In the genomic region with DNA sequence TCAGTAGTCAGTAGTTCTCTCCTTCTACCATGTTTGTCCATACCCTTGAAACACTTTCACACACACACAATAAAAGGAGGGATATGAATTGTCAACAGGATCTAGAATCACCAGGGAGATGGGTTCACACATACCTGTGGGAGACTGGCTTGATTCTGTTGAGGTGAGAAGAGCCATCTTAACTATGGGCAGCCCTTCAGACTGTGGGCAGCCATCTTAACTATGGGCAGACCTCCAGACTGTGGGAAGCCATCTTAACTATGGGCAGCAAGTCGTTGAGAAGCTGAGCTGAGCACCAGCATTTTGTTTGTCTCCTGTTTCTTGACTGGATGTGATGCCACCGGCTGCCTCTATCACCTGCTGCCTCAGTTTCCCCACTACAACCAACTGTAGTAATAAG, we compare ENCODE assay signal across 15 mouse cellular contexts. TPM values are rescaled to one million over a fixed set of nuclear protein-coding genes. Genes with fewer than 3 reads are reported as not detected.
A peak's percentile ranks its signal among the peaks of the same experiment; 100 is the strongest.
DNase-seq lines count a peak whose midpoint lies in the region; ATAC-seq and TF ChIP-seq lines count a peak whose summit lies in the region.
"Had no signal": no experiment of that assay in that cellular context is flagged by ENCODE, and none has a peak within 500 bp of the region (broad histone marks: within the 10 kb centered on the region; RNA-seq: fewer than 3 reads in every experiment).

No protein-coding gene starts in this region.

- no peak for ATAC-seq in liver, embryonic 11.5 days (replicated peaks; ENCODE audit: low FRiP score)
- peak; percentile 53; the same call in 1 of the 2 replicates for ATAC-seq in neural tube, embryonic 15.5 days (ENCODE audit: low FRiP score)
- no peak for ATAC-seq in heart, embryonic 11.5 days (replicated peaks; ENCODE audit: insufficient number of reproducible peaks, low FRiP score, low TSS enrichment)
- ATAC-seq: activated CD4-positive, CD25-positive, alpha-beta regulatory T cell, adult 4 months had no signal

- no peak overlapping the region for H3K9ac ChIP-seq in liver, adult 2 months (ENCODE audit: low read depth, low read length)
- H3K9ac ChIP-seq in liver, embryonic 11.5 days (ENCODE audit: low read depth, low read length) = no peak overlapping the region
- no peak overlapping the region for H3K9ac ChIP-seq in neural tube, embryonic 15.5 days (replicated peaks)
- no peak overlapping the region for H3K9ac ChIP-seq in heart, embryonic 11.5 days (ENCODE audit: low read depth, low read length)
- H3K9ac ChIP-seq: lung, embryonic 14.5 days had no signal

- H3K79me2 ChIP-seq in liver, adult 2 months (ENCODE audit: control insufficient read depth, insufficient read depth, low read length) = no peaks in the 10 kb centered on the region

- H3K27me3 ChIP-seq in liver, adult 2 months (ENCODE audit: control insufficient read depth, insufficient read depth, low read length) = no peaks in the 10 kb centered on the region
- peaks cover 19% of the 10 kb centered on the region for H3K27me3 ChIP-seq in liver, embryonic 11.5 days (replicated peaks; ENCODE audit: control insufficient read depth, insufficient read depth, low read length)
- peaks cover 15% of the 10 kb centered on the region for H3K27me3 ChIP-seq in neural tube, embryonic 15.5 days (replicated peaks)
- H3K27me3 ChIP-seq in heart, embryonic 11.5 days (ENCODE audit: control insufficient read depth, insufficient read depth, low read length) = peaks cover 23% of the 10 kb centered on the region

- DNase-seq in cerebellum, postnatal 14 days = peak; percentile 42 to 59
- DNase-seq in cerebellum, adult 11 months = no peak
- DNase-seq in liver, adult 2 months (ENCODE audit: extremely low read depth, low read depth, low spot score) = peak; percentile 22
- no peak for DNase-seq in liver, embryonic 11.5 days (ENCODE audit: low spot score)
- DNase-seq in ZHBTc4 (ENCODE audit: low read depth, low spot score) = peak; percentile 78
- no peak for DNase-seq in yolk sac, embryonic 10.5 days (ENCODE audit: low spot score)
- DNase-seq: lung, embryonic 14.5 days; thymus, postnatal 14 days had no signal

- 72% methylated on average over 2 of the region's 2 CpGs for WGBS in liver, adult 2 months
- WGBS in liver, embryonic 11.5 days = 68% methylated on average over 2 of the region's 2 CpGs
- 66% methylated on average over 2 of the region's 2 CpGs for WGBS in neural tube, embryonic 15.5 days
- 67% methylated on average over 2 of the region's 2 CpGs for WGBS in heart, embryonic 11.5 days (ENCODE audit: insufficient replicate concordance)

- H3K4me3 ChIP-seq in liver, adult 2 months (ENCODE audit: insufficient read depth, low read depth, low read length) = no peak overlapping the region
- no peak overlapping the region for H3K4me3 ChIP-seq in liver, embryonic 11.5 days (ENCODE audit: low read depth, low read length)
- no peak overlapping the region for H3K4me3 ChIP-seq in neural tube, embryonic 15.5 days (replicated peaks)
- H3K4me3 ChIP-seq in heart, embryonic 11.5 days (ENCODE audit: low read depth, low read length) = no peak overlapping the region
- H3K4me3 ChIP-seq: heart, embryonic 10.5 days had no signal

- no peaks in the 10 kb centered on the region for H3K4me1 ChIP-seq in liver, adult 2 months (ENCODE audit: control insufficient read depth, insufficient read depth, low read length)
- no peaks in the 10 kb centered on the region for H3K4me1 ChIP-seq in liver, embryonic 11.5 days (replicated peaks; ENCODE audit: control insufficient read depth, insufficient read depth, low read length)
- H3K4me1 ChIP-seq in neural tube, embryonic 15.5 days = no peaks in the 10 kb centered on the region
- no peaks in the 10 kb centered on the region for H3K4me1 ChIP-seq in heart, embryonic 11.5 days (ENCODE audit: control insufficient read depth, insufficient read depth, low read length)
- H3K4me1 ChIP-seq: heart, embryonic 10.5 days had no signal

- H3K36me3 ChIP-seq in liver, adult 2 months (ENCODE audit: control insufficient read depth, insufficient read depth, low read length) = no peaks in the 10 kb centered on the region
- H3K36me3 ChIP-seq in liver, embryonic 11.5 days (ENCODE audit: control insufficient read depth, insufficient read depth, low read length) = no peaks in the 10 kb centered on the region
- no peaks in the 10 kb centered on the region for H3K36me3 ChIP-seq in neural tube, embryonic 15.5 days
- no peaks in the 10 kb centered on the region for H3K36me3 ChIP-seq in heart, embryonic 11.5 days (ENCODE audit: control insufficient read depth, insufficient read depth, low read length)
- H3K36me3 ChIP-seq: heart, embryonic 10.5 days had no signal

- no peak overlapping the region for H3K4me2 ChIP-seq in liver, embryonic 11.5 days
- no peak overlapping the region for H3K4me2 ChIP-seq in neural tube, embryonic 15.5 days
- no peak overlapping the region for H3K4me2 ChIP-seq in heart, embryonic 11.5 days
- H3K4me2 ChIP-seq: lung, embryonic 14.5 days had no signal

- TF ChIP-seq POLR2A in liver, adult 2 months (IDR thresholded peaks at IDR 0.05; ENCODE audit: extremely low read depth, insufficient read depth, low read length) = no peak

- no peak for TF ChIP-seq CTCF in liver, adult 2 months (IDR thresholded peaks at IDR 0.05; ENCODE audit: low read depth, low read length)

- H3K27ac ChIP-seq in liver, adult 2 months (replicated peaks; ENCODE audit: insufficient read depth, low read depth, low read length) = no peak overlapping the region
- no peak overlapping the region for H3K27ac ChIP-seq in liver, embryonic 11.5 days (ENCODE audit: low read depth, low read length)
- no peak overlapping the region for H3K27ac ChIP-seq in neural tube, embryonic 15.5 days (replicated peaks)
- H3K27ac ChIP-seq in heart, embryonic 11.5 days (ENCODE audit: low read depth, low read length) = no peak overlapping the region
- H3K27ac ChIP-seq: heart, embryonic 10.5 days had no signal

- H3K9me3 ChIP-seq in liver, embryonic 11.5 days (ENCODE audit: control insufficient read depth, low read length) = no peaks in the 10 kb centered on the region
- H3K9me3 ChIP-seq in neural tube, embryonic 15.5 days (replicated peaks) = no peaks in the 10 kb centered on the region
- H3K9me3 ChIP-seq in heart, embryonic 11.5 days (replicated peaks; ENCODE audit: control insufficient read depth, low read length) = no peaks in the 10 kb centered on the region
- H3K9me3 ChIP-seq: heart, embryonic 10.5 days had no signal

RNA-seq across cellular contexts. Expression of a gene that starts 10.1 kb away (rescaled TPM):
- not detected in 2 replicates for total RNA-seq in liver, adult 2 months (2014; rRNA removed)
- not detected in 2 replicates for polyA plus RNA-seq in liver, adult 2 months (2012; rRNA removed)
- not detected in 2 replicates for polyA plus RNA-seq in liver, embryonic 11.5 days (2014; fragmentation: Nextera tagmentation; extraction: Ambion mirVana)
- polyA plus RNA-seq in neural tube, embryonic 15.5 days (2015; fragmentation: Nextera tagmentation; extraction: Ambion mirVana) = not detected in 2 replicates
- polyA plus RNA-seq in heart, embryonic 11.5 days (2014; fragmentation: Nextera tagmentation; extraction: Ambion mirVana) = not detected in 2 replicates
- total RNA-seq: layer of hippocampus, adult 18-20 months; left cerebral cortex, postnatal 25 days had no signal
- polyA plus RNA-seq: activated CD4-positive, CD25-positive, alpha-beta regulatory T cell, adult 4 months; C2C12; heart, embryonic 10.5 days; lung, embryonic 14.5 days had no signal

RNA-seq across cellular contexts. Expression of a gene that starts 14.1 kb away (rescaled TPM):
- not detected in 2 replicates for total RNA-seq in liver, adult 2 months (2014; rRNA removed)
- polyA plus RNA-seq in liver, adult 2 months (2012; rRNA removed) = not detected in 2 replicates
- polyA plus RNA-seq in liver, embryonic 11.5 days (2014; fragmentation: Nextera tagmentation; extraction: Ambion mirVana) = not detected in 2 replicates
- polyA plus RNA-seq in neural tube, embryonic 15.5 days (2015; fragmentation: Nextera tagmentation; extraction: Ambion mirVana) = 0.11 and 0.15 TPM in 2 replicates
- not detected in 2 replicates for polyA plus RNA-seq in heart, embryonic 11.5 days (2014; fragmentation: Nextera tagmentation; extraction: Ambion mirVana)
- total RNA-seq: layer of hippocampus, adult 18-20 months; left cerebral cortex, postnatal 25 days had no signal
- polyA plus RNA-seq: activated CD4-positive, CD25-positive, alpha-beta regulatory T cell, adult 4 months; C2C12; heart, embryonic 10.5 days had no signal

RNA-seq across cellular contexts. Expression of a gene that starts 24.8 kb away (rescaled TPM):
- total RNA-seq in liver, adult 2 months (2014; rRNA removed) = 6.1 and 7.2 TPM in 2 replicates
- 14.3 and 30.1 TPM in 2 replicates for polyA plus RNA-seq in liver, adult 2 months (2012; rRNA removed)
- 109 and 117 TPM in 2 replicates for polyA plus RNA-seq in liver, embryonic 11.5 days (2014; fragmentation: Nextera tagmentation; extraction: Ambion mirVana)
- polyA plus RNA-seq in neural tube, embryonic 15.5 days (2015; fragmentation: Nextera tagmentation; extraction: Ambion mirVana) = 198 and 218 TPM in 2 replicates
- 61.5 and 76.0 TPM in 2 replicates for polyA plus RNA-seq in heart, embryonic 11.5 days (2014; fragmentation: Nextera tagmentation; extraction: Ambion mirVana)

RNA-seq across cellular contexts. Expression of a gene that starts 24.8 kb away (rescaled TPM):
- 0.18 and 0.20 TPM in 2 replicates for total RNA-seq in liver, adult 2 months (2014; rRNA removed)
- 0.77 and 1.4 TPM in 2 replicates for polyA plus RNA-seq in liver, adult 2 months (2012; rRNA removed)
- polyA plus RNA-seq in liver, embryonic 11.5 days (2014; fragmentation: Nextera tagmentation; extraction: Ambion mirVana) = 1.5 and 2.0 TPM in 2 replicates
- polyA plus RNA-seq in neural tube, embryonic 15.5 days (2015; fragmentation: Nextera tagmentation; extraction: Ambion mirVana) = 1.3 and 1.5 TPM in 2 replicates
- 0.68 and 1.7 TPM in 2 replicates for polyA plus RNA-seq in heart, embryonic 11.5 days (2014; fragmentation: Nextera tagmentation; extraction: Ambion mirVana)

RNA-seq across cellular contexts. Expression of a gene that starts 35.3 kb away (rescaled TPM):
- not detected in 2 replicates for total RNA-seq in liver, adult 2 months (2014; rRNA removed)
- polyA plus RNA-seq in liver, adult 2 months (2012; rRNA removed) = not detected in 2 replicates
- not detected in 2 replicates for polyA plus RNA-seq in liver, embryonic 11.5 days (2014; fragmentation: Nextera tagmentation; extraction: Ambion mirVana)
- polyA plus RNA-seq in neural tube, embryonic 15.5 days (2015; fragmentation: Nextera tagmentation; extraction: Ambion mirVana) = not detected in 2 replicates
- polyA plus RNA-seq in heart, embryonic 11.5 days (2014; fragmentation: Nextera tagmentation; extraction: Ambion mirVana) = not detected in 2 replicates
- total RNA-seq: layer of hippocampus, adult 18-20 months; left cerebral cortex, postnatal 25 days had no signal
- polyA plus RNA-seq: activated CD4-positive, CD25-positive, alpha-beta regulatory T cell, adult 4 months; heart, embryonic 10.5 days; lung, embryonic 14.5 days had no signal

Comparison
In these comparisons a context has a peak if more than half of its experiments do, and no peak if none do; other contexts are left out.
1. DNase-seq: peak in cerebellum, postnatal 14 days (2 of 2), liver, adult 2 months (single experiment) and ZHBTc4 (single experiment); none in cerebellum, adult 11 months (single experiment), liver, embryonic 11.5 days (single experiment) and yolk sac, embryonic 10.5 days (single experiment).